Mouse (Mus musculus): ENCODE data around the gene Lcn9. TPM values are rescaled to one million over a fixed set of nuclear protein-coding genes. Genes with fewer than 3 reads are reported as not detected.

Gene Lcn9
- polyA plus RNA-seq (2016; fragmentation: Nextera tagmentation; extraction: Ambion mirVana), result not detected in 2 replicates

GRCm38 (mm10) chr2:25822806-25823205 is at the start of gene Lcn9:
Lcn9 (plus strand) TSS chr2:25823153.
- Histone ChIP-seq H3K9me3 (no peaks in the 10 kb centered on the region), H3K4me3 (no peak within 1 kb of the TSS), H3K4me1 (no peaks in the 10 kb centered on the region), H3K27ac (replicated peaks) (no peak within 1 kb of the TSS), H3K36me3 (replicated peaks) (no peaks in the 10 kb centered on the region), H3K27me3 (replicated peaks; ENCODE audit: low read depth, poor library complexity, severe bottlenecking) (no peaks in the 10 kb centered on the region)
- DNase-seq (ENCODE audit: low spot score), result no peak
- 91% methylated on average over 1 of the region's 1 CpGs for WGBS

GRCm38 (mm10) chr2:25773507-25773906 is 49.4 kb upstream of the Lcn9 start:
- no peaks in the 10 kb centered on the region for H3K36me3 ChIP-seq (replicated peaks)
- no peak overlapping the region for H3K27ac ChIP-seq (replicated peaks)
- no peak overlapping the region for H3K4me3 ChIP-seq
- no peaks in the 10 kb centered on the region for H3K27me3 ChIP-seq (replicated peaks; ENCODE audit: low read depth, poor library complexity, severe bottlenecking)
- DNase-seq (ENCODE audit: low spot score), result no peak
- H3K9me3 ChIP-seq, result no peaks in the 10 kb centered on the region
- 86% methylated on average over 2 of the region's 2 CpGs for WGBS
- no peaks in the 10 kb centered on the region for H3K4me1 ChIP-seq

- Histone ChIP-seq H3K4me3 (no peak overlapping the region), H3K27ac (replicated peaks) (no peak overlapping the region), H3K27me3 (replicated peaks; ENCODE audit: low read depth, poor library complexity, severe bottlenecking) (no peaks in the 10 kb centered on the region), H3K36me3 (replicated peaks) (no peaks in the 10 kb centered on the region), H3K4me1 (no peaks in the 10 kb centered on the region), H3K9me3 (no peaks in the 10 kb centered on the region)
- 79% methylated on average over 2 of the region's 2 CpGs for WGBS
- DNase-seq (ENCODE audit: low spot score), result no peak
These were observed 48.3 kb upstream of the Lcn9 start for GRCm38 (mm10) chr2:25774640-25775039.

- DNase-seq (ENCODE audit: low spot score), result no peak
- WGBS, result 75% methylated on average over 3 of the region's 3 CpGs
- no peak overlapping the region for H3K27ac ChIP-seq (replicated peaks)
- no peaks in the 10 kb centered on the region for H3K9me3 ChIP-seq
- H3K36me3 ChIP-seq (replicated peaks), result no peaks in the 10 kb centered on the region
- H3K4me1 ChIP-seq, result no peaks in the 10 kb centered on the region
- no peak overlapping the region for H3K4me3 ChIP-seq
- H3K27me3 ChIP-seq (replicated peaks; ENCODE audit: low read depth, poor library complexity, severe bottlenecking), result no peaks in the 10 kb centered on the region
These were observed 47.0 kb upstream of the Lcn9 start for GRCm38 (mm10) chr2:25775991-25776390.

GRCm38 (mm10) chr2:25776717-25777116 is 46.2 kb upstream of the Lcn9 start, which contains the start of gene Lcn11:
Lcn11 (plus strand) TSS chr2:25777017.
- no peaks in the 10 kb centered on the region for H3K27me3 ChIP-seq (replicated peaks; ENCODE audit: low read depth, poor library complexity, severe bottlenecking)
- WGBS, result 98% methylated on average over 1 of the region's 1 CpGs
- H3K36me3 ChIP-seq (replicated peaks), result no peaks in the 10 kb centered on the region
- no peak within 1 kb of the TSS for H3K4me3 ChIP-seq
- no peaks in the 10 kb centered on the region for H3K9me3 ChIP-seq
- H3K4me1 ChIP-seq, result no peaks in the 10 kb centered on the region
- DNase-seq (ENCODE audit: low spot score), result no peak
- H3K27ac ChIP-seq (replicated peaks), result no peak within 1 kb of the TSS

- no peaks in the 10 kb centered on the region for H3K36me3 ChIP-seq (replicated peaks)
- H3K9me3 ChIP-seq, result no peaks in the 10 kb centered on the region
- H3K27ac ChIP-seq (replicated peaks), result no peak overlapping the region
- DNase-seq (ENCODE audit: low spot score), result no peak
- 90% methylated on average over 9 of the region's 9 CpGs for WGBS
- H3K27me3 ChIP-seq (replicated peaks; ENCODE audit: low read depth, poor library complexity, severe bottlenecking), result no peaks in the 10 kb centered on the region
- H3K4me3 ChIP-seq, result no peak overlapping the region
- H3K4me1 ChIP-seq, result no peaks in the 10 kb centered on the region
These were observed 43.9 kb upstream of the Lcn9 start for GRCm38 (mm10) chr2:25779076-25779475.

GRCm38 (mm10) chr2:25780921-25781320 is 42.0 kb upstream of the Lcn9 start:
- H3K9me3 ChIP-seq, result no peaks in the 10 kb centered on the region

GRCm38 (mm10) chr2:25781957-25782356 is 41.0 kb upstream of the Lcn9 start, which contains the start of gene Gm13539:
Gm13539 (plus strand) TSS chr2:25782257.
- Histone ChIP-seq H3K9me3 (no peaks in the 10 kb centered on the region), H3K27me3 (replicated peaks; ENCODE audit: low read depth, poor library complexity, severe bottlenecking) (no peaks in the 10 kb centered on the region), H3K36me3 (replicated peaks) (no peaks in the 10 kb centered on the region), H3K4me1 (peaks cover 14% of the 10 kb centered on the region), H3K27ac (replicated peaks) (no peak within 1 kb of the TSS), H3K4me3 (no peak within 1 kb of the TSS)
- 87% methylated on average over 3 of the region's 3 CpGs for WGBS
- DNase-seq (ENCODE audit: low spot score), result no peak

More at GRCm38 (mm10) chr2:25780921-25781320, 42.0 kb upstream of the Lcn9 start:
- Histone ChIP-seq H3K27ac (replicated peaks) (no peak overlapping the region), H3K4me1 (peaks cover 7% of the 10 kb centered on the region; the same call in 1 of the 2 replicates), H3K4me3 (no peak overlapping the region), H3K27me3 (replicated peaks; ENCODE audit: low read depth, poor library complexity, severe bottlenecking) (no peaks in the 10 kb centered on the region), H3K36me3 (replicated peaks) (no peaks in the 10 kb centered on the region)
- 66% methylated on average over 4 of the region's 4 CpGs for WGBS
- no peak for DNase-seq (ENCODE audit: low spot score)

GRCm38 (mm10) chr2:25785573-25786322 is 37.2 kb upstream of the Lcn9 start:
- DNase-seq (ENCODE audit: low spot score), result peak; percentile 14
- Histone ChIP-seq H3K27ac (replicated peaks) (no peak overlapping the region), H3K36me3 (replicated peaks) (no peaks in the 10 kb centered on the region), H3K27me3 (replicated peaks; ENCODE audit: low read depth, poor library complexity, severe bottlenecking) (no peaks in the 10 kb centered on the region), H3K9me3 (no peaks in the 10 kb centered on the region), H3K4me3 (no peak overlapping the region), H3K4me1 (peaks cover 14% of the 10 kb centered on the region)
- WGBS, result 76% methylated on average over 5 of the region's 5 CpGs

GRCm38 (mm10) chr2:25789092-25789491 is 33.9 kb upstream of the Lcn9 start:
- H3K27ac ChIP-seq (replicated peaks), result no peak overlapping the region
- DNase-seq (ENCODE audit: low spot score), result no peak
- peaks cover 14% of the 10 kb centered on the region for H3K4me1 ChIP-seq
- WGBS, result 84% methylated on average over 3 of the region's 3 CpGs
- H3K36me3 ChIP-seq (replicated peaks), result no peaks in the 10 kb centered on the region
- no peak overlapping the region for H3K4me3 ChIP-seq
- H3K9me3 ChIP-seq, result no peaks in the 10 kb centered on the region
- H3K27me3 ChIP-seq (replicated peaks; ENCODE audit: low read depth, poor library complexity, severe bottlenecking), result no peaks in the 10 kb centered on the region

- no peaks in the 10 kb centered on the region for H3K27me3 ChIP-seq (replicated peaks; ENCODE audit: low read depth, poor library complexity, severe bottlenecking)
- H3K9me3 ChIP-seq, result no peaks in the 10 kb centered on the region
- no peaks in the 10 kb centered on the region for H3K4me1 ChIP-seq
- no peak for DNase-seq (ENCODE audit: low spot score)
- no peak overlapping the region for H3K27ac ChIP-seq (replicated peaks)
- 63% methylated on average over 2 of the region's 2 CpGs for WGBS
- H3K36me3 ChIP-seq (replicated peaks), result no peaks in the 10 kb centered on the region
- H3K4me3 ChIP-seq, result no peak overlapping the region
These were observed 25.3 kb upstream of the Lcn9 start for GRCm38 (mm10) chr2:25797635-25798034.

- no peak overlapping the region for H3K27ac ChIP-seq (replicated peaks)
- no peaks in the 10 kb centered on the region for H3K4me1 ChIP-seq
- H3K9me3 ChIP-seq, result no peaks in the 10 kb centered on the region
- DNase-seq (ENCODE audit: low spot score), result no peak
- no peaks in the 10 kb centered on the region for H3K36me3 ChIP-seq (replicated peaks)
- H3K27me3 ChIP-seq (replicated peaks; ENCODE audit: low read depth, poor library complexity, severe bottlenecking), result no peaks in the 10 kb centered on the region
- H3K4me3 ChIP-seq, result no peak overlapping the region
- 59% methylated on average over 5 of the region's 5 CpGs for WGBS
These were observed 24.9 kb upstream of the Lcn9 start for GRCm38 (mm10) chr2:25798065-25798464.

- H3K27me3 ChIP-seq (replicated peaks; ENCODE audit: low read depth, poor library complexity, severe bottlenecking), result no peaks in the 10 kb centered on the region
- no peak overlapping the region for H3K27ac ChIP-seq (replicated peaks)
- no peak for DNase-seq (ENCODE audit: low spot score)
- no peaks in the 10 kb centered on the region for H3K4me1 ChIP-seq
- no peak overlapping the region for H3K4me3 ChIP-seq
- no peaks in the 10 kb centered on the region for H3K36me3 ChIP-seq (replicated peaks)
- H3K9me3 ChIP-seq, result no peaks in the 10 kb centered on the region
- WGBS, result 79% methylated on average over 2 of the region's 2 CpGs
These were observed 11.2 kb upstream of the Lcn9 start for GRCm38 (mm10) chr2:25811711-25812110.
